Mouse (Mus musculus) CH12.LX (cell line): Measurements from ENCODE around the gene Meis2. TPM values are rescaled to one million over a fixed set of nuclear protein-coding genes. Genes with fewer than 3 reads are reported as not detected.

Source experiments
- DNase-seq: peaks from one replicate; pipeline ENCODE4 v3.0.0-alpha.2; 2013; ENCODE audit errors: extremely low read depth
- H3K27ac ChIP-seq: 2 replicates; pipeline ENCODE4 v1.5.1; 2012; ENCODE audit warnings: low read depth, mild to moderate bottlenecking, control low read depth, moderate library complexity; ENCODE audit not compliant: insufficient read depth
- H3K27me3 ChIP-seq: replicated peaks from 2 replicates; pipeline ENCODE3; 2012; ENCODE audit warnings: inconsistent platforms
- H3K36me3 ChIP-seq, 2 experiments: replicated peaks in 1 of 2; 2 replicates each; pipeline versions ENCODE3 to v1.6.1; 2012; ENCODE audit warnings: inconsistent platforms in 1 of 2, low read length in 1 of 2, mild to moderate bottlenecking in 1 of 2, mixed read lengths in 1 of 2, moderate library complexity in 1 of 2; ENCODE audit not compliant: control insufficient read depth in 1 of 2, insufficient read depth in 1 of 2
- H3K4me1 ChIP-seq, 2 experiments: 2 replicates each; pipeline ENCODE4 v1.6.1; 2012; ENCODE audit warnings: inconsistent platforms in 1 of 2, moderate library complexity in 1 of 2; ENCODE audit not compliant: insufficient read depth in 2 of 2, control insufficient read depth in 1 of 2
- H3K4me2 ChIP-seq: 2 replicates; pipeline ENCODE4 v1.6.1; 2012; ENCODE audit warnings: low read depth, mild to moderate bottlenecking, control low read depth; ENCODE audit not compliant: poor library complexity, insufficient read depth, severe bottlenecking
- H3K4me3 ChIP-seq, 3 experiments: fragments of 150-350 bp in 1 of 3; sonication (generic) in 1 of 3; replicated peaks in 1 of 3; 2 replicates each; pipeline versions ENCODE3 to v1.5.1; 2011 to 2012; ENCODE audit warnings: low read depth in 2 of 3, low read length in 2 of 3, mild to moderate bottlenecking in 2 of 3, moderate library complexity in 2 of 3, control low read depth in 1 of 3, improper control_type of control experiment in 1 of 3, inconsistent platforms in 1 of 3, mixed read lengths in 1 of 3; ENCODE audit not compliant: poor library complexity in 1 of 3
- H3K79me2 ChIP-seq: replicated peaks from 2 replicates; pipeline ENCODE4 v1.6.1; 2012; ENCODE audit warnings: mild to moderate bottlenecking, moderate library complexity; ENCODE audit not compliant: control insufficient read depth, poor library complexity, insufficient read depth, severe bottlenecking; ENCODE audit errors: extremely low read depth
- H3K9ac ChIP-seq: 2 replicates; pipeline ENCODE4 v1.6.1; 2012; ENCODE audit warnings: low read depth, mild to moderate bottlenecking, control low read depth, moderate library complexity; ENCODE audit not compliant: insufficient read depth
- H3K9me3 ChIP-seq: replicated peaks from 2 replicates; pipeline ENCODE3; 2012; ENCODE audit warnings: low read length, inconsistent platforms, mixed read lengths
- CHD1 ChIP-seq: IDR thresholded peaks from 2 replicates; pipeline ENCODE4 v1.6.1; 2012; ENCODE audit warnings: low read depth, low read length, improper control_type of control experiment, inconsistent platforms
- CHD2 ChIP-seq: IDR thresholded peaks from 2 replicates; pipeline ENCODE4 v1.6.1; 2011; ENCODE audit warnings: low read length, improper control_type of control experiment
- GABPA ChIP-seq: IDR thresholded peaks from 2 replicates; pipeline ENCODE4 v1.6.1; 2012; ENCODE audit warnings: low read depth, low read length, improper control_type of control experiment, inconsistent platforms; ENCODE audit not compliant: insufficient replicate concordance
- JUN ChIP-seq: IDR thresholded peaks from 2 replicates; pipeline ENCODE4 v1.6.1; 2011; ENCODE audit warnings: low read depth, mild to moderate bottlenecking, low read length, improper control_type of control experiment, moderate library complexity; ENCODE audit not compliant: insufficient read depth
- JUND ChIP-seq: conservative IDR thresholded peaks from 2 replicates; pipeline ENCODE4 v1.6.1; 2011; ENCODE audit warnings: low read depth, low read length, improper control_type of control experiment
- KAT2A ChIP-seq: IDR thresholded peaks from 2 replicates; pipeline ENCODE4 v1.6.1; 2012; ENCODE audit warnings: low read length, improper control_type of control experiment, inconsistent platforms; ENCODE audit not compliant: insufficient replicate concordance
- MAFK ChIP-seq: IDR thresholded peaks from 2 replicates; pipeline ENCODE4 v1.6.1; 2011; ENCODE audit warnings: low read length, improper control_type of control experiment; ENCODE audit not compliant: insufficient replicate concordance
- MAZ ChIP-seq: IDR thresholded peaks from 2 replicates; pipeline ENCODE4 v1.6.1; 2012; ENCODE audit warnings: low read depth, mild to moderate bottlenecking, inconsistent platforms, low read length, improper control_type of control experiment, moderate library complexity
- MXI1 ChIP-seq: IDR thresholded peaks from 2 replicates; pipeline ENCODE4 v1.6.1; 2011; ENCODE audit warnings: mild to moderate bottlenecking, low read depth, low read length, improper control_type of control experiment
- MYC ChIP-seq: IDR thresholded peaks from 2 replicates; pipeline ENCODE4 v1.6.1; 2011; ENCODE audit warnings: low read depth, mild to moderate bottlenecking, improper control_type of control experiment, low read length
- POLR2AphosphoS2 ChIP-seq: IDR thresholded peaks from 2 replicates; pipeline ENCODE4 v1.6.1; 2011; ENCODE audit warnings: low read depth, low read length, improper control_type of control experiment
- SIN3A ChIP-seq: IDR thresholded peaks from 2 replicates; pipeline ENCODE4 v1.6.1; 2012; ENCODE audit warnings: low read length, improper control_type of control experiment, inconsistent platforms
- TBP ChIP-seq: conservative IDR thresholded peaks from 2 replicates; pipeline ENCODE4 v1.6.1; 2011; ENCODE audit warnings: low read depth, low read length, improper control_type of control experiment
- UBTF ChIP-seq: IDR thresholded peaks from 2 replicates; pipeline ENCODE4 v1.6.1; 2012; ENCODE audit warnings: low read depth, mild to moderate bottlenecking, inconsistent platforms, low read length, improper control_type of control experiment, moderate library complexity
- USF1 ChIP-seq: IDR thresholded peaks from 2 replicates; pipeline ENCODE4 v1.6.1; 2014; ENCODE audit warnings: low read depth, mild to moderate bottlenecking, inconsistent platforms, low read length, improper control_type of control experiment
- ZC3H11A ChIP-seq: IDR thresholded peaks from 2 replicates; pipeline ENCODE4 v1.6.1; 2012; ENCODE audit warnings: low read depth, mild to moderate bottlenecking, inconsistent platforms, low read length, improper control_type of control experiment
- ZKSCAN1 ChIP-seq: IDR thresholded peaks from 2 replicates; pipeline ENCODE4 v1.6.1; 2012; ENCODE audit warnings: low read depth, inconsistent platforms, low read length, improper control_type of control experiment, borderline replicate concordance
- ZMIZ1 ChIP-seq: IDR thresholded peaks from 2 replicates; pipeline ENCODE4 v1.6.1; 2012; ENCODE audit warnings: low read depth, mild to moderate bottlenecking, inconsistent platforms, low read length, improper control_type of control experiment
- ZNF384 ChIP-seq: IDR thresholded peaks from 2 replicates; pipeline ENCODE4 v1.6.1; 2012; ENCODE audit warnings: low read depth, low read length, improper control_type of control experiment, inconsistent platforms
- dilution Hi-C: fragments of 300-500 bp; cut with MboI; formaldehyde crosslinking; loops from 2 replicates; pipeline ENCODE4 v1.14.3; 2020; ENCODE audit warnings: low sequenced_read_pairs; ENCODE audit not compliant: extremely low pct_unique_long_range_greater_than_20kb, extremely low pct_ligation_motif_present
- in situ Hi-C: fragments of 300-500 bp; cut with MboI; formaldehyde crosslinking; loops from 3 replicates; pipeline ENCODE4 v1.14.3; 2019; ENCODE audit warnings: low sequenced_read_pairs, low pct_ligation_motif_present, low pct_unique_long_range_greater_than_20kb, mixed read lengths
- polyA plus RNA-seq: library from polyadenylated mRNA; unstranded; fragments of >175 nt; gene quantifications from 2 replicates; pipeline ENCODE4 v1.2.1, GENCODE M21; 2012; ENCODE audit warnings: low read depth; ENCODE audit not compliant: insufficient read length
- total RNA-seq, 2 experiments: library from RNA; depleted of rRNA; stranded (reverse); fragments of 300-350 nt in 1 of 2; fragments of >200 nt in 1 of 2; gene quantifications; 2 replicates each; pipeline ENCODE4 v1.2.3; 2012 to 2014

The Meis2 gene
- total and polyA plus RNA-seq, 3 experiments = not detected

DNA sequence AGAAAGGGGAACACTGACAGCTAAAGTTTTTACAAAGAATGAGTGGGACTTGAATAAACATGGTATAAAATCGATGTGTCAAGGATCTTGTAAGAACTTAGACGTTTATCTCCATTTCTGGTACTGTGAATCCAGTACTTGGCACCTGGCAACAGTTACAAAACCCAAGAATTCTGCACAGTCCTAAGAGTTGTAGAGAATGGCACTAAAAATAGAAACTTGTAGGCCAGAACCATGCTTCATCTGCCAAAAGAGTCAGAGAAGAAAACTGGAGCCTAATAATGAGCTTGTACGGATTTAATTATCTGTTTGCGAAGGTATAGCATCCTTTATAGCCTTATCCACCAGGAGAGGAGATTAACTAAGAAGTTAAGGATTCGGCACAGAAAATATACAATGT lies 42.8 kb downstream of the Meis2 start:
- Histone ChIP-seq H3K9ac (no peak overlapping the region), H3K4me1 (no peaks in the 10 kb centered on the region), H3K4me2 (no peak overlapping the region), H3K79me2 (no peaks in the 10 kb centered on the region), H3K4me3 (no peak overlapping the region), H3K27me3 (no peaks in the 10 kb centered on the region), H3K9me3 (no peaks in the 10 kb centered on the region), H3K27ac (no peak overlapping the region), H3K36me3 (no peaks in the 10 kb centered on the region)
- TF ChIP-seq GABPA (no peak), ZMIZ1 (no peak)
- in situ Hi-C loops = no loop called here
- dilution Hi-C loops = no loop called here
- no peak for DNase-seq

DNA sequence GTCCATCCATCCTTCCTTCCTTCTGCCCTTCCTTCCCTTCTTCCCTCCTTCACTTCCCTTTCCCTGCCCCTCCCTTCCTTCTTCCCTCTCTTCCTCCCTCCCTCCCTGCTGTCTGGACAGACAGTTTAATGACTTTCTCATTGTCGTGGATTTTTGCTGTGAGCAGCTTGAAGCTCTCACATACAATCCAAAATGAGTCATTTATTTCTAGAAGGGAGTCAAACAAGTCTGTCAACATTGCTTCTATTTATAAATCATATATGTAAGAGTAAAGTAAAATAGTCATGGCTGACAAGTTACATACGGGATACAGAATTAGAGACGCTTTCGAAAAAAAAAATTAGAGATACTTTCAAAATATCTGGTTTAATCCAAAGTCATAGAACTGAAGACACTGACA lies 43.7 kb downstream of the Meis2 start:
- H3K27me3 ChIP-seq = no peaks in the 10 kb centered on the region
- DNase-seq = no peak
- no peaks in the 10 kb centered on the region for H3K4me1 ChIP-seq
- in situ Hi-C loops (no loop called here), dilution Hi-C loops (no loop called here)
- no peak overlapping the region for H3K27ac ChIP-seq
- H3K9ac ChIP-seq = no peak overlapping the region
- TF ChIP-seq CHD2 = no peak
- TF ChIP-seq ZC3H11A = no peak
- no peak overlapping the region for H3K4me3 ChIP-seq
- no peaks in the 10 kb centered on the region for H3K36me3 ChIP-seq
- no peaks in the 10 kb centered on the region for H3K9me3 ChIP-seq
- no peaks in the 10 kb centered on the region for H3K79me2 ChIP-seq
- no peak overlapping the region for H3K4me2 ChIP-seq

DNA sequence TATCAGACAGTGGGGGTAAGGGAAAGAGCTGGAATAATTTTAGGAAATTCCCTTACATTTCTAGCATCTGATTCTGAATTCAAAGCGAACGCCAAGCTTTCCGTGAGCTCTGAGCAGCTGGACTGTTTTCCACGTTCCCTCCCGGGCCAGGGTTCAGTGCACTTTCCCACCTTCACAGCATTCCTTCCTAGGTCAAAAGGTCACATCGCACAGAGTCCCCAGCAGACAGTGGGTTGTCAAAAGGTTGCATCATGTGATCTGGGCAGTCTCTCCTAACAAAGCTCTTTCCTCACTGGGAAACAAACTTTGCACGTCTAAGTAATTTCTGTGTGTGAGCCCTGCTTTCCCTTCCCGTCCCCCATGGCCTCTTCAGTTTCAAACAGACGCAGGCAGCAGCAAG lies 44.6 kb downstream of the Meis2 start:
- Histone ChIP-seq H3K4me1 (no peaks in the 10 kb centered on the region), H3K9ac (no peak overlapping the region), H3K27me3 (no peaks in the 10 kb centered on the region), H3K4me3 (no peak overlapping the region), H3K4me2 (no peak overlapping the region), H3K27ac (no peak overlapping the region), H3K79me2 (no peaks in the 10 kb centered on the region), H3K9me3 (no peaks in the 10 kb centered on the region), H3K36me3 (no peaks in the 10 kb centered on the region)
- in situ Hi-C loops (no loop called here), dilution Hi-C loops (no loop called here)
- TF ChIP-seq USF1 (no peak), MYC (no peak), UBTF (no peak), POLR2AphosphoS2 (no peak), SIN3A (no peak), TBP (no peak), CHD1 (no peak), JUND (no peak), KAT2A (no peak), MXI1 (no peak), MAFK (no peak), ZNF384 (no peak), ZC3H11A (no peak), ZKSCAN1 (no peak), ZMIZ1 (no peak), JUN (no peak), MAZ (no peak)
- DNase-seq = no peak
